Comparison of ENCODE assay signal across 18 mouse cellular contexts in the genomic region with DNA sequence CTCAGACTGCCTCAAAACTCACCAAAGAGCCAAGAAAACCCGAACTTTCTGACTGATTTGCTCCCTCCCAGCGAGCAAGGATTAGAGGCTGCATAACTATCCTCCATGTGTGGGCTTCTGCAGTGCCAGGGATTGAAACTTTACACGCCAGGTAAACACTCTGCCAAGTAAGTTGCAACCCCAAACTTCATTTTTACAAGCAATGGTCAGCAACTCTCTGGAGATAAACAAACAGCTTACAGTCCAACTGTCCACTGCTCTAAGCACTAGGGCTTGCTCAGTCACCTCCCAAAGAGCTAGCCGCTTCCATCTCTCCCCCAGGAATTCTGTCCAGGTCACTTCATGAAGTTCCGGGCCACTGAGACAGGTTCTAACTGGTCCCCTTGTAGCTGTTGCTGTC. TPM values are rescaled to one million over a fixed set of nuclear protein-coding genes. Genes with fewer than 3 reads are reported as not detected.
DNase-seq lines count a peak whose midpoint lies in the region; ATAC-seq and TF ChIP-seq lines count a peak whose summit lies in the region.
"Had no signal": no experiment of that assay in that cellular context is flagged by ENCODE, and none has a peak within 500 bp of the region (broad histone marks: within the 10 kb centered on the region; RNA-seq: fewer than 3 reads in every experiment).

No protein-coding gene starts in this region.

- H3K4me1 ChIP-seq in kidney, adult 2 months (ENCODE audit: control insufficient read depth, insufficient read depth, low read length), result peaks cover 17% of the 10 kb centered on the region
- peaks cover 95% of the 10 kb centered on the region for H3K4me1 ChIP-seq in liver, embryonic 12.5 days
- H3K4me1 ChIP-seq in stomach, embryonic 16.5 days (ENCODE audit: control insufficient read depth, insufficient read depth, low read length), result peaks cover 25% of the 10 kb centered on the region; the same call in 1 of the 2 replicates

- 0 out of 2 replicates have a peak overlapping the region, but pooled peaks have one; percentile 15 for H3K27ac ChIP-seq in kidney, adult 2 months (ENCODE audit: insufficient read depth, low read depth, low read length)
- H3K27ac ChIP-seq in liver, embryonic 12.5 days, result peak overlapping the region; percentile 98
- peak overlapping the region; percentile 81 for H3K27ac ChIP-seq in stomach, embryonic 16.5 days (ENCODE audit: low read length)
- H3K27ac ChIP-seq: forebrain, embryonic 12.5 days; left cerebral cortex, adult 2 months; neural tube, embryonic 12.5 days had no signal

- H3K36me3 ChIP-seq in kidney, adult 2 months (ENCODE audit: control insufficient read depth, insufficient read depth, low read length), result no peaks in the 10 kb centered on the region
- H3K36me3 ChIP-seq in liver, embryonic 12.5 days, result peaks cover 85% of the 10 kb centered on the region
- H3K36me3 ChIP-seq in stomach, embryonic 16.5 days (ENCODE audit: control insufficient read depth, insufficient read depth, low read length), result no peaks in the 10 kb centered on the region

- H3K4me3 ChIP-seq in kidney, adult 2 months (ENCODE audit: insufficient read depth, low read depth, low read length), result no peak overlapping the region
- H3K4me3 ChIP-seq in liver, embryonic 12.5 days, result no peak overlapping the region
- no peak overlapping the region for H3K4me3 ChIP-seq in stomach, embryonic 16.5 days (replicated peaks; ENCODE audit: low read length)
- H3K4me3 ChIP-seq: forebrain, embryonic 12.5 days; left cerebral cortex, adult 2 months; neural tube, embryonic 12.5 days had no signal

- no peaks in the 10 kb centered on the region for H3K27me3 ChIP-seq in kidney, adult 2 months (replicated peaks; ENCODE audit: control insufficient read depth, insufficient read depth, low read length)
- no peaks in the 10 kb centered on the region for H3K27me3 ChIP-seq in liver, embryonic 12.5 days (replicated peaks)
- H3K27me3 ChIP-seq in stomach, embryonic 16.5 days (ENCODE audit: control insufficient read depth, insufficient read depth, low read length), result no peaks in the 10 kb centered on the region
- H3K27me3 ChIP-seq: forebrain, embryonic 12.5 days; neural tube, embryonic 12.5 days had no signal

- WGBS in kidney, adult 2 months, result 64% methylated on average over 5 of the region's 5 CpGs
- 90% methylated on average over 5 of the region's 5 CpGs for WGBS in liver, embryonic 12.5 days (ENCODE audit: insufficient replicate concordance)
- 82% methylated on average over 5 of the region's 5 CpGs for WGBS in stomach, embryonic 16.5 days

- peak overlapping the region; percentile 62 for H3K4me2 ChIP-seq in liver, embryonic 12.5 days
- H3K4me2 ChIP-seq in stomach, embryonic 16.5 days (ENCODE audit: low read depth, low read length), result no peak overlapping the region
- H3K4me2 ChIP-seq: forebrain, embryonic 12.5 days; neural tube, embryonic 12.5 days had no signal

- no peak for TF ChIP-seq CTCF in kidney, adult 2 months (conservative IDR thresholded peaks at IDR 0.05; ENCODE audit: insufficient read depth, insufficient read length, low read depth, low read length)

- no peaks in the 10 kb centered on the region for H3K9me3 ChIP-seq in liver, embryonic 12.5 days (replicated peaks)
- no peaks in the 10 kb centered on the region for H3K9me3 ChIP-seq in stomach, embryonic 16.5 days (replicated peaks; ENCODE audit: control insufficient read depth, low read length)
- H3K9me3 ChIP-seq: forebrain, embryonic 12.5 days; neural tube, embryonic 12.5 days had no signal

- ATAC-seq in liver, embryonic 12.5 days, result no peak
- no peak for ATAC-seq in stomach, embryonic 16.5 days (ENCODE audit: insufficient read depth, low FRiP score)
- ATAC-seq: hindbrain, embryonic 16.5 days had no signal

- peak overlapping the region; percentile 67 for H3K9ac ChIP-seq in liver, embryonic 12.5 days
- H3K9ac ChIP-seq in stomach, embryonic 16.5 days (ENCODE audit: low read length), result no peak overlapping the region
- H3K9ac ChIP-seq: forebrain, embryonic 12.5 days; neural tube, embryonic 12.5 days had no signal

- intact Hi-C loops in gastrocnemius, postnatal 14 days (cut with DNase I; ENCODE audit: low total_unique reads), result no loop called here

- DNase-seq in gastrocnemius, adult 18-20 months (ENCODE audit: low spot score), result peak; percentile 51
- DNase-seq in gastrocnemius, postnatal 14 days, result no peak
- DNase-seq in kidney, adult 2 months, result peak; percentile 30
- no peak for DNase-seq in kidney, adult 8-10 months
- DNase-seq in frontal cortex, postnatal 14 days (ENCODE audit: low spot score in 2 of 2), result no peak
- no peak for DNase-seq in adrenal gland, adult 8-10 months
- DNase-seq: adrenal gland, postnatal 36 days; cerebellum, postnatal 36 days; kidney, adult 18-20 months; right cerebral cortex, postnatal 14 days had no signal

- TF ChIP-seq POLR2A in kidney, adult 2 months (IDR thresholded peaks at IDR 0.05; ENCODE audit: low read depth, low read length), result no peak

RNA-seq across cellular contexts. Expression of gene Ranbp10, which starts 28.7 kb away (rescaled TPM):
- total RNA-seq in gastrocnemius, adult 18-20 months (2021), result 10 to 100 TPM; 25.6 to 27.4 TPM
- total RNA-seq in gastrocnemius, postnatal 14 days (2021), result 10 to 100 TPM; 20.1 to 20.2 TPM
- polyA plus RNA-seq in kidney, adult 2 months (2012; rRNA removed), result 22.1 and 24.8 TPM in 2 replicates
- polyA plus RNA-seq in liver, embryonic 12.5 days (2016; fragmentation: Nextera tagmentation; extraction: Ambion mirVana), result 37.7 and 37.8 TPM in 2 replicates
- 13.7 and 14.1 TPM in 2 replicates for polyA plus RNA-seq in stomach, embryonic 16.5 days (2015; fragmentation: Nextera tagmentation; extraction: Ambion mirVana)
- 10 to 100 TPM; 25.7 to 30.1 (median 27.3) TPM for total RNA-seq in adrenal gland, adult 8-10 months (2022)

RNA-seq across cellular contexts. Expression of gene Tsnaxip1, which starts 29.1 kb away (rescaled TPM):
- not detected for total RNA-seq in gastrocnemius, adult 18-20 months (2021)
- total RNA-seq in gastrocnemius, postnatal 14 days (2021), result not detected
- 0.05 TPM in 1 of 2 replicates, not detected in the other for polyA plus RNA-seq in kidney, adult 2 months (2012; rRNA removed)
- 0.12 and 0.19 TPM in 2 replicates for polyA plus RNA-seq in liver, embryonic 12.5 days (2016; fragmentation: Nextera tagmentation; extraction: Ambion mirVana)
- 0.10 and 0.18 TPM in 2 replicates for polyA plus RNA-seq in stomach, embryonic 16.5 days (2015; fragmentation: Nextera tagmentation; extraction: Ambion mirVana)
- not detected for total RNA-seq in adrenal gland, adult 8-10 months (2022)
- total RNA-seq: adrenal gland, postnatal 36 days; heart, adult 8-10 months had no signal
- polyA plus RNA-seq: large intestine, adult 2 months had no signal

RNA-seq across cellular contexts. Expression of gene Gfod2, which starts 39.9 kb away (rescaled TPM):
- total RNA-seq in gastrocnemius, adult 18-20 months (2021), result 1 to 10 TPM; 6.9 to 8.4 TPM
- 1 to 10 TPM; 7.8 to 7.9 TPM for total RNA-seq in gastrocnemius, postnatal 14 days (2021)
- 7.5 and 7.8 TPM in 2 replicates for polyA plus RNA-seq in kidney, adult 2 months (2012; rRNA removed)
- 4.5 and 5.1 TPM in 2 replicates for polyA plus RNA-seq in liver, embryonic 12.5 days (2016; fragmentation: Nextera tagmentation; extraction: Ambion mirVana)
- 18.1 and 24.7 TPM in 2 replicates for polyA plus RNA-seq in stomach, embryonic 16.5 days (2015; fragmentation: Nextera tagmentation; extraction: Ambion mirVana)
- total RNA-seq in adrenal gland, adult 8-10 months (2022), result 10 to 100 TPM in 2 of 4 experiments, 1 to 10 TPM in 2; 8.9 to 10.9 (median 10.0) TPM

RNA-seq across cellular contexts. Expression of gene Cenpt, which starts 54.7 kb away (rescaled TPM):
- total RNA-seq in gastrocnemius, adult 18-20 months (2021), result under 1 TPM; 0.93 to 0.98 TPM
- total RNA-seq in gastrocnemius, postnatal 14 days (2021), result 1 to 10 TPM; 1.9 to 3.9 TPM
- polyA plus RNA-seq in kidney, adult 2 months (2012; rRNA removed), result 6.7 and 7.3 TPM in 2 replicates
- 29.0 and 29.2 TPM in 2 replicates for polyA plus RNA-seq in liver, embryonic 12.5 days (2016; fragmentation: Nextera tagmentation; extraction: Ambion mirVana)
- 39.4 and 41.0 TPM in 2 replicates for polyA plus RNA-seq in stomach, embryonic 16.5 days (2015; fragmentation: Nextera tagmentation; extraction: Ambion mirVana)
- total RNA-seq in adrenal gland, adult 8-10 months (2022), result 1 to 10 TPM; 6.2 to 9.7 (median 7.3) TPM

RNA-seq across cellular contexts. Expression of gene Thap11, which starts 56.5 kb away (rescaled TPM):
- 10 to 100 TPM; 21.9 to 22.0 TPM for total RNA-seq in gastrocnemius, adult 18-20 months (2021)
- total RNA-seq in gastrocnemius, postnatal 14 days (2021), result 10 to 100 TPM; 19.6 to 22.7 TPM
- 41.5 and 45.3 TPM in 2 replicates for polyA plus RNA-seq in kidney, adult 2 months (2012; rRNA removed)
- polyA plus RNA-seq in liver, embryonic 12.5 days (2016; fragmentation: Nextera tagmentation; extraction: Ambion mirVana), result 53.0 and 53.2 TPM in 2 replicates
- polyA plus RNA-seq in stomach, embryonic 16.5 days (2015; fragmentation: Nextera tagmentation; extraction: Ambion mirVana), result 49.3 and 54.5 TPM in 2 replicates
- 10 to 100 TPM; 38.2 to 45.1 (median 43.6) TPM for total RNA-seq in adrenal gland, adult 8-10 months (2022)

Comparison
In these comparisons a context has a peak if more than half of its experiments do, and no peak if none do; other contexts are left out.
1. DNase-seq: peak in gastrocnemius, adult 18-20 months (single experiment) and kidney, adult 2 months (single experiment); none in gastrocnemius, postnatal 14 days (single experiment), kidney, adult 8-10 months (0 of 2), frontal cortex, postnatal 14 days (0 of 2) and adrenal gland, adult 8-10 months (single experiment).
2. H3K27ac ChIP-seq: peak in every context shown above with its lines; median percentile 98 in liver, embryonic 12.5 days; 81 in stomach, embryonic 16.5 days; 15 in kidney, adult 2 months.